Mouse (Mus musculus) left cerebral cortex, postnatal 4 days (tissue): ENCODE measurements at regions not wholly inside any gene's neighbourhood (a gene's known extent, or its start where the extent isn't known, plus 50 kb on each side); places are given as distances from the start of the nearest gene placed in this dataset.

Source experiments
- DNase-seq: peaks from one replicate; pipeline ENCODE4 v3.0.0-alpha.2; 2022
- intact Hi-C: fragments of 180-260 bp; cut with DNase I; formaldehyde crosslinking; loops from one replicate; pipeline ENCODE4 v1.15.1; 2025

- no peak for DNase-seq
- intact Hi-C loops = no loop called here
Observed at GRCm38 (mm10) chr4:68387097-68387496, 567.1 kb downstream of the Brinp1 start.

GRCm38 (mm10) chr4:68382007-68382406 is 572.2 kb downstream of the Brinp1 start:
- DNase-seq = no peak
- intact Hi-C loops = no loop called here

DNA sequence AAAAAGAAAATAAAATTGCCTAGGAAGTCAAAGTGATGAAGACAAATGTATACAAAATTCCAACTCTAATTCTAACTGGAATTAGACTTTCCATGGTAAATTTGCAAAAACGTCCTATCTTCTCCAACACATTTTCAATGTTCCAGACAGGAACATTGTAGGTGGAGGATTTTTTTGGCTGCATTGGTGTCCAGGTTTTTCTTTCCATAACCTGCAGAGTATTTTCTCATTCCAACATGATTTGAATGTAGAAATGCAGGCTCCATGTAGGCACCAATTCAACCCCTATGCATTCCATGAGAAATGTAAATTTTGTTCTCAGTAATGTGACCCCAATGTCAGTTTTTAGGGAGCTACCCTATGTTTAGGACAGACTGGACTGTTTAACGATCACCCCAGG is 586.2 kb downstream of the Brinp1 start:
- DNase-seq = no peak
- intact Hi-C loops = no loop called here

- intact Hi-C loops = no loop called here
- no peak for DNase-seq
Observed at GRCm38 (mm10) chr4:68319575-68319974, 634.6 kb downstream of the Brinp1 start.

DNA sequence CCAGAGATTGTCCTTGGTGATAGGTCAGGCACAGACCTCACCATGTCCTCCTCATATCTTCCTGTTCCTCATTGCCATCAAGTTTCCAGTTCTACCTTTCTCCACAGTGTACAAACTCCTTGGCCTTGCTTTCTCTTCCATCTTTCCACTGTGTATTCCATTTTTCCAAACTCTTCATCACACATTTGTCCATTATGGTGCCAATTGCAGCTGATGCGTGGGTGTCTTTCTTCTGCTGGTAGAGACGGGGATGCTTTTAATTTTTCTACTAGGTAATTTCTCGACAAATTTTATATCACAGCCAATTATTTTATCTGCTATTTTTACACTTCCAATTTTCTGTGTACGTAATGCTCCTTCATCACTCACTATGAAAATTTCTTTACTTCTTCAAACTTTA is 641.4 kb downstream of the Brinp1 start:
- DNase-seq = no peak
- intact Hi-C loops = no loop called here

DNA sequence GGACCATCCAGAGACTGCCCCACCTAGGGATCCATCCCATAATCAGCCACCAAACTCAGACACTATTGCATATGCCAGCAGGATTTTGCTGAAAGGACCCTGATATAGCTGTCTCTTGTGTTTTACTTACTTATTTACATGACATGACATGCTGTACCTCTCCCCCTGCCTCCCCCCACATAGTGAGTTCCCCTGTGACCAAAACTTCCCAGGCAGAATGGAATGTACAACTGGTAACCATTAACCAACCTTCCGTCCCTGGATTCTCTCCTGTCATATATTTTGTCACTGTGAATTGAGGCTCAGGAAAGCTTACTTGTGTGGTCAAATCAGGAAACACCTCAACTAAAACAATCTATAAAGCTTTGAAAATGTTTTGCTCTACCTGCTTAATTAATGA is 669.4 kb downstream of the Brinp1 start:
- intact Hi-C loops = no loop called here
- no peak for DNase-seq

GRCm38 (mm10) chr4:68280903-68281302 is 673.3 kb downstream of the Brinp1 start:
- intact Hi-C loops = no loop called here
- DNase-seq = no peak

DNA sequence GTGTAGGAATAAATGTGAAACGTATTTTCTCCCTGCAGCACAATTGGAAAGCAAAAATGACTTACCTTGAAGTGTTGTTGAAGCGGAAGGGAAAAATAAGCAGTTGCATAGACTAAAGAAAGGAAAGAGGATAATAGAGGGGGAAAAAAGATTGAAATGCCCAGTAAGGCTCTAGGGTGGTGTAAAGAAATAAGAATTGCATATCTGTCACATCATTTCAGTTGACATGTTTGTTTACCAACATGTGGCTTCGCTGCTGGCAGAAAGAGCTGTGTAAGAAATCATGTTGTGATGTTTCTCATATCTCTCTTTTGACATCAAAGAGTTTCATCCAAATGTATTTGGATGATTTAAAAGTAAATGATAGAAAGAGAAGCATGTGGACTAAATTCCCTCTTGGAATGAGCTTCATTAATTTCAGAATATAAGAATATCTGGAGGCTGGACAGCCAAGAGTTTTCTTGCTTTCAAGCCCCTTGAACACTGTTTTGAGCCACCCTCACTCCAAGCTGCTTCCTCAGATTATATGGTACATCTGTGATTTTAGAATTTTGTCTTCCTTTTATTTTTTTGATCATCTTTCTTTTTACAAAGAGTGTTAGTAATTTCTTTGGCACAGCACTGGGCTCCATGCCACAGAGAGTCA is 679.0 kb downstream of the Brinp1 start:
- intact Hi-C loops = no loop called here
- no peak for DNase-seq
